Mouse (Mus musculus): ENCODE data around the gene D10Jhu81e. TPM values are rescaled to one million over a fixed set of nuclear protein-coding genes. Genes with fewer than 3 reads are reported as not detected.
A peak's percentile ranks its signal among the peaks of the same experiment; 100 is the strongest.
"Not testable (repeated sequence)": the region's sequence is repeated elsewhere in the genome, so short reads cannot be mapped to it uniquely, and the experiment has no call there.

The D10Jhu81e gene
- 105 and 113 TPM in 2 replicates for polyA plus RNA-seq (2012; rRNA removed)

DNA sequence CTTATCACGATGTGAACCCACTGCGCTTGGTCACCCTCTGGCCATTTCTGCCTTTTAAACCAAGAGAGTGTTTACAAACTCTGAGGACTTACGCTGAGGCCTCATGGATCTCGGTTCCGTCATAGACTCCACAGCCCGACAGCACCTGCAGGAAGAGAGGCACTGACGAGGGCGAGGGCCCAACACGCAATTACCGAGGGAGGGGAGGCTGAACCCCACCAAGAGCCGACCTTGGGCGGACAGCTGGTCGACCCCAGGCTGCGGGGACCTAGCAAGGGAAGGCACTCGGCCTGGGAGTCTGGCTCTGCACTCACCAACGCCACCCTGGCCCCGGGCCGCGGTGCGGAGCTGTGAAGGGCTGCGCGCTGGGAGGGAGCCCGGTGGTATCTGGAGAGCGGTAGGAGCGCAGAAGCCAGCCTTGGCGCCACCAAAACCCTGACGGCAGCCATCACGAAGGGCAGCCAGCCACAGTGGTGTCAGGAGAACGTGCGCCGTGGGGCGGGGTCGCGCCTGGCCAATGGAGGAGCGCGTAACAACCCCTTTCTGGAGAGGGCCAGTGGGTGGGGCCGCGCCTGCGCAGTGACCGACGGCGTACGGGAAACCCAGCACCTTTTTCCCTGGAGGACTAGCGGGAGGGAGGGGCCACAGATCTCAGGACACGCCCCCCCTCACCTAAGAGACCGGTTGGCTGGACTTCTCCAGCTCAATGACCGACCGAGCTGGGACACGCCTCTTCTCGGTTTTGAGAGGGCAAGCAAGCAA lies at the start of gene D10Jhu81e:
D10Jhu81e (minus strand) TSS at position 502 of the 762 bp plus-strand sequence.
- peak within 1 kb of the TSS; percentile 74 for H3K4me3 ChIP-seq (replicated peaks; ENCODE audit: extremely low read depth, low read depth, low read length)
- 1% methylated on average over 50 of the region's 50 CpGs for WGBS
- H3K4me1 ChIP-seq (ENCODE audit: control insufficient read depth, insufficient read depth, low read length), result peaks cover 3% of the 10 kb centered on the region; the same call in 1 of the 2 replicates
- TF ChIP-seq CTCF (IDR thresholded peaks at IDR 0.05; ENCODE audit: insufficient read depth, low read length), result no peak
- peak; percentile 86; the same call in 1 of the 2 replicates for TF ChIP-seq POLR2A (IDR thresholded peaks at IDR 0.05; ENCODE audit: borderline replicate concordance, extremely low read depth, low read depth, low read length)
- DNase-seq, result peak; percentile 99

DNA sequence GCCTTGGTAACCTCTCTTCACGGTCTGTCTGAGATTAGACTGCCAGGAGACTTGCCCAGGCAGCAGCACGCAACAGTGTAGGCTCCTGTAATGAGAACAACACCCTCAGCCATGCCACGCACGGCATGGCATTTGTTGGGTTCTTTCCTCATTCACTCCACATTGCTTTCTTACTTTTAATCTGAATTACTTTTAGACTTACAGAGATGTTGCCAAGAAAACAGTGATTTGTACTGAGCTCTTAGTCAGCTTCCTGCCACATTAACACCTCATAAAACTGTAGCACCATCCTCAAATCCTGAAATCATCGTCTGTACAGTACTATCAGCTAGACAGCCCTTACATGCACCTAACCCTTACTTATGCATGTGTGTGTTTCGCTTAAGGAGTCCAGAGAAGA lies 49.0 kb upstream of the D10Jhu81e start:
- no peak overlapping the region for H3K4me3 ChIP-seq (replicated peaks; ENCODE audit: extremely low read depth, low read depth, low read length)
- WGBS, result 85% methylated on average over 6 of the region's 6 CpGs
- DNase-seq, result no peak
- no peaks in the 10 kb centered on the region for H3K4me1 ChIP-seq (ENCODE audit: control insufficient read depth, insufficient read depth, low read length)
- TF ChIP-seq CTCF (IDR thresholded peaks at IDR 0.05; ENCODE audit: insufficient read depth, low read length) (no peak), POLR2A (IDR thresholded peaks at IDR 0.05; ENCODE audit: borderline replicate concordance, extremely low read depth, low read depth, low read length) (no peak)

DNA sequence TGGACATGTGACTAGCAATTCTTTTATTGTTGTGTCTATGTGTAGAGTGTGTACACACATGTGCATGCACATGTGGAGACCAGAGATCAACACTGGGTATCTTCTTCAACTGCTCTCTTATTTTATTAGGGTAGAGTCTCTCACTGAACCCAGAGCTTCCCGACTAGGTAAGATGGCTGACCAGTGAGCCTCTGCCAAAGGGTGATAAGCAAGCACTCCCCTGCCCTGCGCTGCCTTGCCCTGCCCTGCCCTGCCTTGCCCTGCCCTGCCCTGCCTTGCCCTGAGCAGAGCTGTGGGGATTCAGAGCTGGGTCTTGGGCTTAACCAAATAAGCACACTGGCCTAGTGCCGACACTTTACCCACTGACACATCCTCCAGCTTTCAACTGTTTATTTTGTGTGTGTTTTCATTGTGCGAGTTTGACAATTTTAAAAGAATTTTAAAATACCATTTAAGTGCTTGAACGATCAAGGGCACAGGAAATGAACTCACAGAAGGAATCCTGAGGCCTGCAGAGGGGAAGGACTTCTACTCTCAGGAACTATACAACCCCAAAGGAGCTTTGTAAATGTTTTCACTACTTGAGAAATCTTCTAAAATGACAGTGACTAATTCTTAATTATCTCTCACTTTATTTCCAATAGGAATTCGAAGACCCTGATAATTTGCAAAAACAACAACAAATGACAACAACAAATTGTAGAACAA lies 46.9 kb upstream of the D10Jhu81e start:
- Histone ChIP-seq H3K4me1 (ENCODE audit: control insufficient read depth, insufficient read depth, low read length) (no peaks in the 10 kb centered on the region), H3K4me3 (replicated peaks; ENCODE audit: extremely low read depth, low read depth, low read length) (no peak overlapping the region)
- 53% methylated on average over 6 of the region's 6 CpGs for WGBS
- DNase-seq, result no peak
- no peak for TF ChIP-seq CTCF (IDR thresholded peaks at IDR 0.05; ENCODE audit: insufficient read depth, low read length)
- TF ChIP-seq POLR2A (IDR thresholded peaks at IDR 0.05; ENCODE audit: borderline replicate concordance, extremely low read depth, low read depth, low read length), result no peak

DNA sequence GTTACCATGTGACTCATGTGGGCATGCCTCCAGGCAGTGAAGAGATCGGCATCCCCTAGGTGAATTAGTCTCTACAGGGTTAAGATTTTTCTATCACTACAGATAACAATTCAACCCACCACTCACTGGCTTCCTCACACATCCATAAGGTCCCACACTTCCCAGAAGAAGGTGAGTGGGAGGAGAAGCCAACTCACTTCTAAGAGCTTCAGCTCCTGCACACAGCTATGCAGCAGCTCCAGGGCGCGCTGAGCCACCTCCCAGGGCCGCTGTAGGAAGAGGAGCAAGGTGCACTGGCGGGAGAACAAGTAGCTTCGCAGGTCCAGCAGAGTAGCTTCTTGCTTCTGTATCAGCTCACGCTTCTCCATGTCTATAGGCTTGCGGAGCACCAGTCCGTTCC lies 44.8 kb upstream of the D10Jhu81e start:
- TF ChIP-seq POLR2A (IDR thresholded peaks at IDR 0.05; ENCODE audit: borderline replicate concordance, extremely low read depth, low read depth, low read length) (no peak), CTCF (IDR thresholded peaks at IDR 0.05; ENCODE audit: insufficient read depth, low read length) (no peak)
- Histone ChIP-seq H3K4me3 (replicated peaks; ENCODE audit: extremely low read depth, low read depth, low read length) (no peak overlapping the region), H3K4me1 (ENCODE audit: control insufficient read depth, insufficient read depth, low read length) (no peaks in the 10 kb centered on the region)
- 93% methylated on average over 9 of the region's 9 CpGs for WGBS
- no peak for DNase-seq

DNA sequence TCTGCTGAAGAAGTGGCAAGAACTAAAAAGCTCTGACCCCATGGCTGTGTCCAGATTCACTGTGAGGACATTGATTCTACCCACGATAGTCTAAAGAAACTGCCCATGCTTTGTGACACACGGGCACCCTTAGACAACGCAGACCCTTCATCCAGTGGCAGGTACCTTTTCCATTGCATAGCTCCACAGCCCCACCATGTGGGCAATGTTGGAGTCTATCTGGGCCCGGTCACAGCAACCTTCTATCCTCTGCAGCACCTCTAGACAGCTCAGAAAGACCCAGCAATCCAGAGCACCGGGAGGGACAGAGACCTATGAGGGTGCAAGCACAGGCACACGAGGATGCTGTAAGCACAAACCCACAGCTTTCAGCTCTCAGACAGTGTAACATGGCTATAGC lies 41.7 kb upstream of the D10Jhu81e start:
- WGBS, result 71% methylated on average over 6 of the region's 6 CpGs
- no peak overlapping the region for H3K4me3 ChIP-seq (replicated peaks; ENCODE audit: extremely low read depth, low read depth, low read length)
- no peaks in the 10 kb centered on the region for H3K4me1 ChIP-seq (ENCODE audit: control insufficient read depth, insufficient read depth, low read length)
- TF ChIP-seq CTCF (IDR thresholded peaks at IDR 0.05; ENCODE audit: insufficient read depth, low read length) (peak; percentile 35; the same call in 1 of the 2 replicates), POLR2A (IDR thresholded peaks at IDR 0.05; ENCODE audit: borderline replicate concordance, extremely low read depth, low read depth, low read length) (no peak)
- DNase-seq, result no peak

DNA sequence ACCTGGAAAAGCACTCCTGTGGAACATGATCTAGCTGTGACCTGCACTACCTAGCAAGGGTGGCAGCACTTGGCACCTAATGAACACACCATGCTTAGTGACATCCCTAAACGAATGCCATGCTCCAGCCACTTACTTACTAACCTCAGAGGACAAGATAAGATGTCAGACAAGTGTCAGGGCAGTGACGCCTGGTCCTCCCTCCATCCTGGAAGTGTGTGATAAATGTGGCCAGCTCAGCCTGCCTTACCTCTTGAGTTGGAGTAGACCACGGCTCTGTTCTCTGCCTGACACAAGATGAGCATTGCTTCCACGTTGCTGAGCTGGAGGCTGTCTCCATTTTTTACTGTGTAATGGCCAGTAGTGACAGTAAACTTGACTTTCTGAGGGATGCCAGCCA lies 31.6 kb upstream of the D10Jhu81e start:
- no peak for DNase-seq
- Histone ChIP-seq H3K4me1 (ENCODE audit: control insufficient read depth, insufficient read depth, low read length) (no peaks in the 10 kb centered on the region), H3K4me3 (replicated peaks; ENCODE audit: extremely low read depth, low read depth, low read length) (no peak overlapping the region)
- 85% methylated on average over 4 of the region's 4 CpGs for WGBS
- TF ChIP-seq POLR2A (IDR thresholded peaks at IDR 0.05; ENCODE audit: borderline replicate concordance, extremely low read depth, low read depth, low read length) (no peak), CTCF (IDR thresholded peaks at IDR 0.05; ENCODE audit: insufficient read depth, low read length) (no peak)

DNA sequence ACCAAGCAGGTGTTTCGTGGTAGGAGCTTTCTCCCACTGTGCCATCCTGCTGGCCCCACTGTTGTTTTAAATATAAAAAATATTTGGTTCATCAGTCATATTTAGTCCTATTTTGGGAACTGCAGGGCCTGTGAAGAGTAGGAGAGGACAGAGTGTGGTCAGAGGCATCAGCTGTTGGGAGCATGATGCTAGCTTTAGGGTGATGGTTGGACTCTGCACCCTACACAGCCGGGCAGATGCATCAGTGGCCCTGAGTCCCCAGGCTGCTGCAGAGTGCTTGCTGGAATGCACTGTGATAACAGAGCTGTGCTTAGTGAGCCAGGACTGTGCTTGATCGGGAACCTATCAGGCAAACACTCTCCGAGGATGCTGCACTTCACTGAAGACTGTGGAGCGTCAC lies 23.4 kb upstream of the D10Jhu81e start:
- TF ChIP-seq CTCF (IDR thresholded peaks at IDR 0.05; ENCODE audit: insufficient read depth, low read length) (no peak), POLR2A (IDR thresholded peaks at IDR 0.05; ENCODE audit: borderline replicate concordance, extremely low read depth, low read depth, low read length) (no peak)

DNA sequence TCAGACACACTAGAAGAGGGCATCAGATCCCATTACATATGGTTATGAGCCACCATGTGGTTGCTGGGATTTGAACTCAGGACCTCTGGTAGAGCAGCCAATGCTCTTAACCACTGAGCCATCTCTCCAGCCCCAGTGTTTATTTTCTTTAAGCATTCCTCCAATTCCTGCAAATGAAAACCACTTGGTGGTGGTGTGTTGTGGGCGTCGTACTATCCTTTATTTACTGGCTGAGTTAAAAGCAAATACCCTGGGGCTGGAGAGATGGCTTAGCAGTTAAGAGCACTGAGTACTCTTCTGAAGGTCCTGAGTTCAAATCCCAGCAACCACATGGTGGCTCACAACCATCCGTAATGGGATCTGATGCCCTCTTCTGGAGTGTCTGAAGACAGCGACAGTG lies 16.5 kb upstream of the D10Jhu81e start:
- WGBS, result 80% methylated on average over 4 of the region's 4 CpGs
- not testable (repeated sequence) for DNase-seq; H3K4me3 ChIP-seq (replicated peaks; ENCODE audit: extremely low read depth, low read depth, low read length); H3K4me1 ChIP-seq (ENCODE audit: control insufficient read depth, insufficient read depth, low read length)

More for the DNA sequence above, 23.4 kb upstream of the D10Jhu81e start:
- 90% methylated on average over 5 of the region's 5 CpGs for WGBS
- no peak overlapping the region for H3K4me3 ChIP-seq (replicated peaks; ENCODE audit: extremely low read depth, low read depth, low read length)
- DNase-seq, result no peak
- H3K4me1 ChIP-seq (ENCODE audit: control insufficient read depth, insufficient read depth, low read length), result no peaks in the 10 kb centered on the region

DNA sequence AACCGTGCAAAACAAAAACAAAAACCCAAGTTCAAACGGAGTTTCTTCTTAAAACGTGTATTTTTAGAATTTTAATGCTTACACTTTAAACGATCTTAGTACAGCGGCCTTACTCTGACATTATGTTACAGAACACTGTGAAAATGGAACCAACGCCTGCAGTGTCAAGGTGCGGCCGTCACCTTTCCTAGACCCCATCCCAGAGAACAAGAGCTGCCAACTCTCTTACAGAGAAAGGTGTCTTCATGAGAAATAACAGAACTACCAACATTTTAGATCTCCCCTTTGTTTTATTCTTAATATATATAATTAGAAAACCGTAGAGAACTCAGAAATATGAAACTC lies 15.8 kb upstream of the D10Jhu81e start:
- WGBS, result 7% methylated on average over 9 of the region's 9 CpGs
- DNase-seq, result no peak
- peaks cover 6% of the 10 kb centered on the region; the same call in 1 of the 2 replicates for H3K4me1 ChIP-seq (ENCODE audit: control insufficient read depth, insufficient read depth, low read length)
- H3K4me3 ChIP-seq (replicated peaks; ENCODE audit: extremely low read depth, low read depth, low read length), result peak overlapping the region; percentile 86
- TF ChIP-seq POLR2A (IDR thresholded peaks at IDR 0.05; ENCODE audit: borderline replicate concordance, extremely low read depth, low read depth, low read length) (no peak), CTCF (IDR thresholded peaks at IDR 0.05; ENCODE audit: insufficient read depth, low read length) (no peak)
